Mouse (Mus musculus) hindbrain, embryonic 14.5 days (tissue): Measurements from ENCODE around the gene Olfr1262. TPM values are rescaled to one million over a fixed set of nuclear protein-coding genes. Genes with fewer than 3 reads are reported as not detected.

Experiments used
- ATAC-seq: fragments of 200-750 bp; cut with Nextera tagmentation; 2 replicates; pipeline ENCODE4 v1.8.0; 2017; ENCODE audit warnings: moderate number of reproducible peaks, mild to moderate bottlenecking, moderate TSS enrichment, moderate library complexity; ENCODE audit not compliant: low FRiP score
- DNase-seq: peaks from one replicate; pipeline ENCODE4 v3.0.0-alpha.2; 2015; ENCODE audit warnings: low spot score
- H3K27ac ChIP-seq: fragments of 300-500 bp; sonication (generic); 2 replicates; pipeline ENCODE4 v1.5.1; 2014; ENCODE audit warnings: mild to moderate bottlenecking, moderate library complexity
- H3K27me3 ChIP-seq: fragments of 300-500 bp; sonication (generic); 2 replicates; pipeline ENCODE4 v1.6.1; 2014; ENCODE audit warnings: mild to moderate bottlenecking, low read length, mixed read lengths; ENCODE audit not compliant: control insufficient read depth, insufficient read depth
- H3K36me3 ChIP-seq: fragments of 300-500 bp; sonication (generic); replicated peaks from 2 replicates; pipeline ENCODE4 v1.6.1; 2014; ENCODE audit not compliant: control insufficient read depth, insufficient read depth
- H3K4me1 ChIP-seq: fragments of 300-500 bp; sonication (generic); replicated peaks from 2 replicates; pipeline ENCODE4 v1.6.1; 2014; ENCODE audit warnings: antibody characterized with exemption, low read length, mixed read lengths; ENCODE audit not compliant: control insufficient read depth, insufficient read depth
- H3K4me2 ChIP-seq: fragments of 300-500 bp; sonication (generic); replicated peaks from 2 replicates; pipeline ENCODE4 v1.6.1; 2014; ENCODE audit warnings: mild to moderate bottlenecking, moderate library complexity
- H3K4me3 ChIP-seq: fragments of 300-500 bp; sonication (generic); replicated peaks from 2 replicates; pipeline ENCODE4 v1.5.1; 2014; ENCODE audit warnings: mild to moderate bottlenecking, low read length
- H3K9ac ChIP-seq: fragments of 300-500 bp; sonication (generic); 2 replicates; pipeline ENCODE4 v1.6.1; 2014
- H3K9me3 ChIP-seq: fragments of 300-500 bp; sonication (generic); 2 replicates; pipeline ENCODE4 v1.6.1; 2016; ENCODE audit warnings: low read length; ENCODE audit not compliant: control insufficient read depth
- WGBS: fragments of 180-500 bp; shearing (Covaris S2); extraction: QIAGEN DNeasy Blood & Tissue Kit; methylation state at CpG from one replicate; pipeline ENCODE4 v1.1.7; 2014; 5-methylcytosine and 5-hydroxymethylcytosine counted together
- polyA plus RNA-seq: library from polyadenylated mRNA; unstranded; fragments of >200 nt; fragmentation: Nextera tagmentation; extraction: Ambion mirVana; gene quantifications from 2 replicates; pipeline ENCODE4 v1.2.1, GENCODE M21; 2014

Gene Olfr1262
- not detected in 2 replicates for polyA plus RNA-seq

DNA sequence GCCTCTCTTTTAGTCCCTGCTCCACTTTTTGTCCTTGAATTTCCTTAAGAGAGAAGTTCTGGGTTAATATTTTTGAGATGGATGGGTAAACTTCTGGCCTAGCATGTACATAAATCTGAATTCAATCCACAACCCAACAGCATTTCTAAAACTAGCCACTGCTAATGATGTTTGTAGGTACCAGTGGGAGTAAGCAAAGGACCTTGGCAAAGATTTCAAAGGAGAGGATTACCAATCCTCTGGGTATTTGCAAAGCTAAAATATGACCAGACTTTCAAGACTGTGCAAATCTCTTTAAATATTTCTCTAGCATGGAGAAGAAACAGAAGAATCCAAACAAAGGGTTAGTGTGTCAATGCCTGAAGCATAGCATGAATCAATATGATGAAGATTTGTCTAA, at the start of gene Olfr1262:
Olfr1262 (plus strand) TSS at position 301 of the 400 bp plus-strand sequence.
- DNase-seq (no peak), ATAC-seq (no peak)
- Histone ChIP-seq H3K4me1 (no peaks in the 10 kb centered on the region), H3K27me3 (no peaks in the 10 kb centered on the region), H3K9me3 (no peaks in the 10 kb centered on the region), H3K4me3 (no peak within 1 kb of the TSS), H3K36me3 (no peaks in the 10 kb centered on the region), H3K4me2 (no peak within 1 kb of the TSS), H3K27ac (no peak within 1 kb of the TSS), H3K9ac (no peak within 1 kb of the TSS)

- no peak for DNase-seq
- Histone ChIP-seq H3K27ac (no peak within 1 kb of the TSS), H3K4me1 (no peaks in the 10 kb centered on the region), H3K9ac (no peak within 1 kb of the TSS), H3K4me3 (no peak within 1 kb of the TSS), H3K4me2 (no peak within 1 kb of the TSS), H3K36me3 (no peaks in the 10 kb centered on the region), H3K9me3 (no peaks in the 10 kb centered on the region), H3K27me3 (no peaks in the 10 kb centered on the region)
- ATAC-seq: no peak
- 60% methylated on average over 2 of the region's 2 CpGs for WGBS
Measured at GRCm38 (mm10) chr2:89974184-89974583, 25.8 kb upstream of the Olfr1262 start, which contains the start of gene Olfr1260. Gene Olfr1260, plus strand, starts transcription at chr2:89974340.

GRCm38 (mm10) chr2:89977709-89978108, 22.2 kb upstream of the Olfr1262 start:
- H3K9me3 ChIP-seq: no peaks in the 10 kb centered on the region

DNA sequence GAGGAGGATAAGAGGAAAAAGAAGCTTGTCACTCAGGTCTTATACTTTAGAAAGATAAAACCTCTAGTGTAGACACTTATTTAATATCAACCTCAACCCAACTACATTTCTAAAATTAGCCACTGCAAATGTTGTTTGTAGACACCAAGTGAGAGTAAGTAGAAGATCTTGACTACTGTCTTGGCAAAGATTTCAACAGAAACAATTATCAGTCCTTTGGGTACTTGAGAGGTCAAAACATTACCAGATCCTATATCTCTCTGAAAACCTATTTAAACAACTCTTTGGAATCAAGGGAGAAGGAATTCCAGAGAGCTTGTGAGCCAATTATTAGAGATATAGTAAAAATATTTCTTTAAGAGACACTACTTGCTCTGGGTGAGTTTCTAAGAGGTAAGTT, 9.0 kb upstream of the Olfr1262 start, which contains the start of gene Olfr1261:
Olfr1261 (plus strand) TSS at position 301 of the 400 bp plus-strand sequence.
- H3K36me3 ChIP-seq: no peaks in the 10 kb centered on the region
- DNase-seq (no peak), ATAC-seq (no peak)
- H3K4me3 ChIP-seq: no peak within 1 kb of the TSS
- H3K27me3 ChIP-seq: no peaks in the 10 kb centered on the region
- no peak within 1 kb of the TSS for H3K9ac ChIP-seq
- no peaks in the 10 kb centered on the region for H3K4me1 ChIP-seq
- no peaks in the 10 kb centered on the region for H3K9me3 ChIP-seq
- H3K27ac ChIP-seq: no peak within 1 kb of the TSS
- H3K4me2 ChIP-seq: no peak within 1 kb of the TSS

More at GRCm38 (mm10) chr2:89977709-89978108, 22.2 kb upstream of the Olfr1262 start:
- WGBS: 90% methylated on average over 2 of the region's 2 CpGs
- Histone ChIP-seq H3K9ac (no peak overlapping the region), H3K4me3 (no peak overlapping the region), H3K27me3 (no peaks in the 10 kb centered on the region), H3K27ac (no peak overlapping the region), H3K4me2 (no peak overlapping the region), H3K4me1 (no peaks in the 10 kb centered on the region), H3K36me3 (no peaks in the 10 kb centered on the region)
- DNase-seq (no peak), ATAC-seq (no peak)

GRCm38 (mm10) chr2:90011831-90012230, 11.9 kb downstream of the Olfr1262 start, which contains the start of gene Olfr1263:
Gene Olfr1263, plus strand, starts transcription at chr2:90012131.
- ATAC-seq: no peak
- 93% methylated on average over 2 of the region's 2 CpGs for WGBS
- Histone ChIP-seq H3K4me3 (no peak within 1 kb of the TSS), H3K4me1 (no peaks in the 10 kb centered on the region), H3K9me3 (no peaks in the 10 kb centered on the region), H3K27me3 (no peaks in the 10 kb centered on the region), H3K9ac (no peak within 1 kb of the TSS), H3K4me2 (no peak within 1 kb of the TSS), H3K36me3 (no peaks in the 10 kb centered on the region), H3K27ac (no peak within 1 kb of the TSS)
- no peak for DNase-seq

DNA sequence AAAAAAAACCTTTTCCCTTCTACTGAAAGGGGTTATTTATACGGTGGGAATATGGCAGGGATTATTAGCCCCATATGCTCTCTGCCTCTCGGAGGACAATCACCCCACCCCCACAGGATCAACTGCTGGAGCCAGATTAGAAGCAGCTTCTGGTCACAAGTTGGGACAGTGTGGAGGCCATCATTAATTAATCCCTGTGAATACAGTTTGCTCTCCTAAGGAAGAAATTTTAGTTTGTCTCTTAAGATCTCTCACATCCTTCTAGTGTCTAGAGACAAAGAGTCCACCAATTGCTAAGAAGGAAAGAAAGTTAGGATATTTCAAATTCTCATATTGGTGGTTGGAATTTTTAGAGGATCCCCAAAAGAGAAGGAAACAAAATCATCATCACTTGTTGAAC, 25.5 kb downstream of the Olfr1262 start, which contains the start of gene Olfr1264:
Olfr1264 (minus strand) TSS at position 101 of the 400 bp plus-strand sequence.
- ATAC-seq (no peak), DNase-seq (no peak)
- H3K36me3 ChIP-seq: no peaks in the 10 kb centered on the region
- WGBS: 85% methylated on average over 2 of the region's 2 CpGs
- H3K4me3 ChIP-seq: no peak within 1 kb of the TSS
- H3K27me3 ChIP-seq: no peaks in the 10 kb centered on the region
- no peak within 1 kb of the TSS for H3K4me2 ChIP-seq
- H3K27ac ChIP-seq: no peak within 1 kb of the TSS
- H3K9me3 ChIP-seq: no peaks in the 10 kb centered on the region
- no peaks in the 10 kb centered on the region for H3K4me1 ChIP-seq
- H3K9ac ChIP-seq: no peak within 1 kb of the TSS

GRCm38 (mm10) chr2:90035037-90035436, 35.1 kb downstream of the Olfr1262 start, which contains the start of gene Olfr1265:
Gene Olfr1265, plus strand, starts transcription at chr2:90035337.
- Histone ChIP-seq H3K4me1 (no peaks in the 10 kb centered on the region), H3K9me3 (no peaks in the 10 kb centered on the region), H3K9ac (no peak within 1 kb of the TSS), H3K4me2 (no peak within 1 kb of the TSS), H3K27ac (no peak within 1 kb of the TSS), H3K27me3 (no peaks in the 10 kb centered on the region), H3K4me3 (no peak within 1 kb of the TSS), H3K36me3 (no peaks in the 10 kb centered on the region)
- DNase-seq (peak; percentile 2), ATAC-seq (no peak)

Other genes starting within 250 kb of the Olfr1262 start
- gene Olfr1253, start 243.1 kb upstream of the Olfr1262 start, polyA plus RNA-seq: not detected in 2 replicates
- not detected in 2 replicates for gene Olfr1254, start 206.5 kb upstream of the Olfr1262 start, polyA plus RNA-seq
- gene Olfr1255, start 188.1 kb upstream of the Olfr1262 start, polyA plus RNA-seq: not detected in 2 replicates
- not detected in 2 replicates for gene Olfr1256, start 158.6 kb upstream of the Olfr1262 start, polyA plus RNA-seq
- 0.21 and 0.23 TPM in 2 replicates for gene Olfr48, start 151.9 kb upstream of the Olfr1262 start, polyA plus RNA-seq
- gene Olfr1257, start 121.7 kb upstream of the Olfr1262 start, polyA plus RNA-seq: not detected in 2 replicates
- gene Olfr1258, start 72.8 kb upstream of the Olfr1262 start, polyA plus RNA-seq: not detected in 2 replicates
- not detected in 2 replicates for gene Olfr1259, start 51.5 kb upstream of the Olfr1262 start, polyA plus RNA-seq
- not detected in 2 replicates for gene Olfr1260, start 25.8 kb upstream of the Olfr1262 start, polyA plus RNA-seq
- gene Olfr1261, start 8.9 kb upstream of the Olfr1262 start, polyA plus RNA-seq: not detected in 2 replicates
- not detected in 2 replicates for gene Olfr1263, start 12.0 kb downstream of the Olfr1262 start, polyA plus RNA-seq
- gene Olfr1264, start 25.4 kb downstream of the Olfr1262 start, polyA plus RNA-seq: not detected in 2 replicates
- not detected in 2 replicates for gene Olfr1265, start 35.2 kb downstream of the Olfr1262 start, polyA plus RNA-seq
- not detected in 2 replicates for gene Olfr140, start 63.4 kb downstream of the Olfr1262 start, polyA plus RNA-seq
- not detected in 2 replicates for gene Olfr1269, start 121.3 kb downstream of the Olfr1262 start, polyA plus RNA-seq
- not detected in 2 replicates for gene Olfr32, start 142.2 kb downstream of the Olfr1262 start, polyA plus RNA-seq
- not detected in 2 replicates for gene Olfr1270, start 152.9 kb downstream of the Olfr1262 start, polyA plus RNA-seq
- gene Olfr1506, start 224.3 kb downstream of the Olfr1262 start, polyA plus RNA-seq: not detected in 2 replicates